Mouse (Mus musculus) midbrain, embryonic 11.5 days (tissue): ENCODE measurements around the gene Mfap2. TPM values are rescaled to one million over a fixed set of nuclear protein-coding genes. Genes with fewer than 3 reads are reported as not detected.

ENCODE experiments used
- ATAC-seq: fragments of 200-750 bp; cut with Nextera tagmentation; 2 replicates; pipeline ENCODE4 v1.8.0; 2017; ENCODE audit warnings: moderate TSS enrichment, moderate library complexity; ENCODE audit not compliant: low FRiP score
- DNase-seq: peaks from one replicate; pipeline ENCODE4 v3.0.0; 2015; ENCODE audit warnings: low spot score; ENCODE audit errors: missing footprints
- H3K27ac ChIP-seq: fragments of 300-500 bp; sonication (generic); 2 replicates; pipeline ENCODE4 v1.5.1; 2014; ENCODE audit warnings: low read depth, low read length
- H3K27me3 ChIP-seq: fragments of 300-500 bp; sonication (generic); 2 replicates; pipeline ENCODE4 v1.6.1; 2014; ENCODE audit warnings: mild to moderate bottlenecking, low read length, moderate library complexity, mixed read lengths; ENCODE audit not compliant: control insufficient read depth, insufficient read depth
- H3K36me3 ChIP-seq: fragments of 300-500 bp; sonication (generic); 2 replicates; pipeline ENCODE4 v1.6.1; 2014; ENCODE audit warnings: mild to moderate bottlenecking, low read length, moderate library complexity, mixed read lengths; ENCODE audit not compliant: control insufficient read depth, insufficient read depth
- H3K4me1 ChIP-seq: fragments of 300-500 bp; sonication (generic); 2 replicates; pipeline ENCODE4 v1.6.1; 2014; ENCODE audit warnings: low read length; ENCODE audit not compliant: control insufficient read depth, insufficient read depth
- H3K4me2 ChIP-seq: fragments of 300-500 bp; sonication (generic); 2 replicates; pipeline ENCODE4 v1.6.1; 2014; ENCODE audit warnings: mild to moderate bottlenecking, moderate library complexity
- H3K4me3 ChIP-seq: fragments of 300-500 bp; sonication (generic); 2 replicates; pipeline ENCODE4 v1.5.1; 2014; ENCODE audit warnings: low read depth, low read length
- H3K9ac ChIP-seq: fragments of 300-500 bp; sonication (generic); 2 replicates; pipeline ENCODE4 v1.6.1; 2014; ENCODE audit warnings: low read length
- H3K9me3 ChIP-seq: fragments of 300-500 bp; sonication (generic); 2 replicates; pipeline ENCODE4 v1.6.1; 2016; ENCODE audit warnings: low read length; ENCODE audit not compliant: control insufficient read depth
- WGBS: fragments of 180-500 bp; shearing (Covaris S2); extraction: QIAGEN DNeasy Blood & Tissue Kit; methylation state at CpG from one replicate; pipeline ENCODE4 v1.1.7; 2014; 5-methylcytosine and 5-hydroxymethylcytosine counted together
- polyA plus RNA-seq: library from polyadenylated mRNA; unstranded; fragments of >200 nt; fragmentation: Nextera tagmentation; extraction: Ambion mirVana; gene quantifications from 2 replicates; pipeline ENCODE4 v1.2.1, GENCODE M21; 2014

The Mfap2 gene
- polyA plus RNA-seq, 1 experiment from 2014 or later: 254 TPM

GRCm38 (mm10) chr4:141033606-141034549 is 23.7 kb downstream of the Mfap2 start:
- H3K4me2 ChIP-seq: no peak overlapping the region
- H3K4me1 ChIP-seq: no peaks in the 10 kb centered on the region
- ATAC-seq (no peak), DNase-seq (no peak)
- no peaks in the 10 kb centered on the region for H3K9me3 ChIP-seq
- H3K36me3 ChIP-seq: peaks cover 11% of the 10 kb centered on the region
- H3K27ac ChIP-seq: no peak overlapping the region
- 85% methylated on average over 27 of the region's 27 CpGs for WGBS
- H3K27me3 ChIP-seq: no peaks in the 10 kb centered on the region
- no peak overlapping the region for H3K4me3 ChIP-seq
- H3K9ac ChIP-seq: no peak overlapping the region

- DNase-seq: no peak
- WGBS: 64% methylated on average over 12 of the region's 12 CpGs
- ATAC-seq: no peak
These were observed 30.9 kb downstream of the Mfap2 start for GRCm38 (mm10) chr4:141041117-141041516.

GRCm38 (mm10) chr4:141044816-141045215 is 34.6 kb downstream of the Mfap2 start:
- Histone ChIP-seq H3K4me1 (peaks cover 17% of the 10 kb centered on the region), H3K9me3 (no peaks in the 10 kb centered on the region), H3K4me2 (no peak overlapping the region), H3K27me3 (no peaks in the 10 kb centered on the region), H3K9ac (no peak overlapping the region), H3K27ac (no peak overlapping the region), H3K4me3 (no peak overlapping the region), H3K36me3 (peaks cover 8% of the 10 kb centered on the region)
- WGBS: 22% methylated on average over 8 of the region's 8 CpGs
- ATAC-seq (peak; percentile 61; the same call in 1 of the 2 replicates), DNase-seq (peak; percentile 95)

More at GRCm38 (mm10) chr4:141041117-141041516, 30.9 kb downstream of the Mfap2 start:
- Histone ChIP-seq H3K4me2 (no peak overlapping the region), H3K27ac (no peak overlapping the region), H3K9ac (no peak overlapping the region), H3K36me3 (peaks cover 8% of the 10 kb centered on the region; the same call in 1 of the 2 replicates), H3K27me3 (no peaks in the 10 kb centered on the region), H3K4me3 (no peak overlapping the region), H3K9me3 (no peaks in the 10 kb centered on the region), H3K4me1 (no peaks in the 10 kb centered on the region)

- DNase-seq (peak; percentile 89), ATAC-seq (peak; percentile 26)
- Histone ChIP-seq H3K36me3 (peaks cover 6% of the 10 kb centered on the region), H3K27ac (peak overlapping the region; percentile 89), H3K4me1 (peaks cover 46% of the 10 kb centered on the region), H3K27me3 (no peaks in the 10 kb centered on the region), H3K4me3 (no peak overlapping the region), H3K4me2 (peak overlapping the region; percentile 26; the same call in 1 of the 2 replicates), H3K9ac (peak overlapping the region; percentile 2), H3K9me3 (no peaks in the 10 kb centered on the region)
- WGBS: 35% methylated on average over 17 of the region's 17 CpGs
These were observed 38.7 kb downstream of the Mfap2 start for GRCm38 (mm10) chr4:141048810-141049475.

- H3K36me3 ChIP-seq: peaks cover 6% of the 10 kb centered on the region
- peak overlapping the region; percentile 26; the same call in 1 of the 2 replicates for H3K4me2 ChIP-seq
- H3K27me3 ChIP-seq: no peaks in the 10 kb centered on the region
- H3K9ac ChIP-seq: no peak overlapping the region
- H3K4me1 ChIP-seq: peaks cover 51% of the 10 kb centered on the region
- 20% methylated on average over 4 of the region's 4 CpGs for WGBS
- H3K27ac ChIP-seq: peak overlapping the region; percentile 89
- peak; percentile 97 for DNase-seq
- no peak overlapping the region for H3K4me3 ChIP-seq
- ATAC-seq: peak; percentile 68
- H3K9me3 ChIP-seq: no peaks in the 10 kb centered on the region
These were observed 39.2 kb downstream of the Mfap2 start for GRCm38 (mm10) chr4:141049476-141049835.

- H3K9ac ChIP-seq: peak overlapping the region; percentile 22; the same call in 1 of the 2 replicates
- 74% methylated on average over 12 of the region's 12 CpGs for WGBS
- H3K4me2 ChIP-seq: no peak overlapping the region
- H3K27ac ChIP-seq: no peak overlapping the region
- H3K4me3 ChIP-seq: no peak overlapping the region
- H3K4me1 ChIP-seq: peaks cover 55% of the 10 kb centered on the region
- peaks cover 2% of the 10 kb centered on the region; the same call in 1 of the 2 replicates for H3K36me3 ChIP-seq
- DNase-seq (no peak), ATAC-seq (no peak)
- H3K27me3 ChIP-seq: no peaks in the 10 kb centered on the region
- no peaks in the 10 kb centered on the region for H3K9me3 ChIP-seq
These were observed 42.2 kb downstream of the Mfap2 start for GRCm38 (mm10) chr4:141052442-141052841.

- Histone ChIP-seq H3K4me2 (peak overlapping the region; percentile 38), H3K4me1 (peaks cover 53% of the 10 kb centered on the region), H3K27me3 (no peaks in the 10 kb centered on the region), H3K36me3 (peaks cover 2% of the 10 kb centered on the region; the same call in 1 of the 2 replicates), H3K27ac (peak overlapping the region; percentile 75), H3K4me3 (peak overlapping the region; percentile 5; the same call in 1 of the 2 replicates), H3K9ac (peak overlapping the region; percentile 47), H3K9me3 (no peaks in the 10 kb centered on the region)
- 24% methylated on average over 8 of the region's 8 CpGs for WGBS
- DNase-seq: peak; percentile 88
- no peak; the same call in 1 of the 2 replicates for ATAC-seq
These were observed 42.9 kb downstream of the Mfap2 start for GRCm38 (mm10) chr4:141053138-141053537.

- H3K4me2 ChIP-seq: peak overlapping the region; percentile 38
- H3K4me1 ChIP-seq: peaks cover 47% of the 10 kb centered on the region
- peak; percentile 57 for ATAC-seq
- H3K4me3 ChIP-seq: peak overlapping the region; percentile 5
- H3K9me3 ChIP-seq: no peaks in the 10 kb centered on the region
- peak overlapping the region; percentile 47 for H3K9ac ChIP-seq
- peak overlapping the region; percentile 75 for H3K27ac ChIP-seq
- H3K27me3 ChIP-seq: no peaks in the 10 kb centered on the region
- H3K36me3 ChIP-seq: peaks cover 2% of the 10 kb centered on the region; the same call in 1 of the 2 replicates
- WGBS: 4% methylated on average over 17 of the region's 17 CpGs
- DNase-seq: peak; percentile 94
These were observed 43.4 kb downstream of the Mfap2 start for GRCm38 (mm10) chr4:141053568-141054161.
